Mouse (Mus musculus): ENCODE measurements at regions not wholly inside any gene's neighbourhood (a gene's known extent, or its start where the extent isn't known, plus 50 kb on each side); places are given as distances from the start of the nearest gene placed in this dataset.

GRCm38 (mm10) chr14:48050460-48050760, 70.2 kb upstream of the Peli2 start:
- WGBS: 85% methylated on average over 2 of the region's 2 CpGs
- H3K27ac ChIP-seq (ENCODE audit: low read length): no peak overlapping the region
- peaks cover 2% of the 10 kb centered on the region; the same call in 1 of the 2 replicates for H3K4me1 ChIP-seq (ENCODE audit: control insufficient read depth, insufficient read depth, low read length)
- H3K27me3 ChIP-seq (ENCODE audit: control insufficient read depth, insufficient read depth, low read depth, low read length): no peaks in the 10 kb centered on the region
- no peak for ATAC-seq
- no peaks in the 10 kb centered on the region for H3K9me3 ChIP-seq (replicated peaks; ENCODE audit: control insufficient read depth, low read length, poor library complexity, severe bottlenecking)
- H3K4me2 ChIP-seq (ENCODE audit: low read length): no peak overlapping the region
- H3K9ac ChIP-seq (ENCODE audit: low read depth, low read length): no peak overlapping the region
- no peaks in the 10 kb centered on the region for H3K36me3 ChIP-seq (ENCODE audit: control insufficient read depth, insufficient read depth, low read length)
- no peak overlapping the region for H3K4me3 ChIP-seq (ENCODE audit: low read depth, low read length)

GRCm38 (mm10) chr14:48051971-48052370, 68.7 kb upstream of the Peli2 start:
- Histone ChIP-seq H3K27me3 (ENCODE audit: control insufficient read depth, insufficient read depth, low read depth, low read length) (no peaks in the 10 kb centered on the region), H3K4me3 (ENCODE audit: low read depth, low read length) (no peak overlapping the region), H3K9ac (ENCODE audit: low read depth, low read length) (no peak overlapping the region), H3K9me3 (replicated peaks; ENCODE audit: control insufficient read depth, low read length, poor library complexity, severe bottlenecking) (no peaks in the 10 kb centered on the region), H3K4me2 (ENCODE audit: low read length) (no peak overlapping the region), H3K27ac (ENCODE audit: low read length) (no peak overlapping the region), H3K36me3 (ENCODE audit: control insufficient read depth, insufficient read depth, low read length) (no peaks in the 10 kb centered on the region), H3K4me1 (ENCODE audit: control insufficient read depth, insufficient read depth, low read length) (peaks cover 2% of the 10 kb centered on the region; the same call in 1 of the 2 replicates)
- WGBS: 44% methylated on average over 3 of the region's 3 CpGs
- no peak for ATAC-seq

- Histone ChIP-seq H3K27me3 (ENCODE audit: control insufficient read depth, insufficient read depth, low read depth, low read length) (no peaks in the 10 kb centered on the region), H3K9me3 (replicated peaks; ENCODE audit: control insufficient read depth, low read length, poor library complexity, severe bottlenecking) (no peaks in the 10 kb centered on the region), H3K4me1 (ENCODE audit: control insufficient read depth, insufficient read depth, low read length) (peaks cover 2% of the 10 kb centered on the region; the same call in 1 of the 2 replicates), H3K4me2 (ENCODE audit: low read length) (no peak overlapping the region), H3K9ac (ENCODE audit: low read depth, low read length) (no peak overlapping the region), H3K27ac (ENCODE audit: low read length) (no peak overlapping the region), H3K36me3 (ENCODE audit: control insufficient read depth, insufficient read depth, low read length) (no peaks in the 10 kb centered on the region), H3K4me3 (ENCODE audit: low read depth, low read length) (no peak overlapping the region)
- WGBS: 22% methylated on average over 7 of the region's 7 CpGs
- no peak for ATAC-seq
These were observed 68.2 kb upstream of the Peli2 start for GRCm38 (mm10) chr14:48052405-48052804.

GRCm38 (mm10) chr14:48053151-48053550, 67.5 kb upstream of the Peli2 start:
- Histone ChIP-seq H3K36me3 (ENCODE audit: control insufficient read depth, insufficient read depth, low read length) (no peaks in the 10 kb centered on the region), H3K27me3 (ENCODE audit: control insufficient read depth, insufficient read depth, low read depth, low read length) (no peaks in the 10 kb centered on the region), H3K4me3 (ENCODE audit: low read depth, low read length) (no peak overlapping the region), H3K9me3 (replicated peaks; ENCODE audit: control insufficient read depth, low read length, poor library complexity, severe bottlenecking) (no peaks in the 10 kb centered on the region), H3K4me2 (ENCODE audit: low read length) (no peak overlapping the region), H3K9ac (ENCODE audit: low read depth, low read length) (no peak overlapping the region), H3K27ac (ENCODE audit: low read length) (no peak overlapping the region), H3K4me1 (ENCODE audit: control insufficient read depth, insufficient read depth, low read length) (peaks cover 2% of the 10 kb centered on the region; the same call in 1 of the 2 replicates)
- ATAC-seq: no peak
- WGBS: 88% methylated on average over 4 of the region's 4 CpGs

- ATAC-seq: no peak
- no peaks in the 10 kb centered on the region for H3K36me3 ChIP-seq (ENCODE audit: control insufficient read depth, insufficient read depth, low read length)
- no peak overlapping the region for H3K27ac ChIP-seq (ENCODE audit: low read length)
- H3K27me3 ChIP-seq (ENCODE audit: control insufficient read depth, insufficient read depth, low read depth, low read length): no peaks in the 10 kb centered on the region
- no peak overlapping the region for H3K4me3 ChIP-seq (ENCODE audit: low read depth, low read length)
- no peaks in the 10 kb centered on the region for H3K9me3 ChIP-seq (replicated peaks; ENCODE audit: control insufficient read depth, low read length, poor library complexity, severe bottlenecking)
- no peak overlapping the region for H3K9ac ChIP-seq (ENCODE audit: low read depth, low read length)
- H3K4me2 ChIP-seq (ENCODE audit: low read length): no peak overlapping the region
- H3K4me1 ChIP-seq (ENCODE audit: control insufficient read depth, insufficient read depth, low read length): peaks cover 8% of the 10 kb centered on the region
- 66% methylated on average over 3 of the region's 3 CpGs for WGBS
These were observed 65.9 kb upstream of the Peli2 start for GRCm38 (mm10) chr14:48054719-48055118.

- no peak for ATAC-seq
- whole genome bisulfite sequencing: 97% methylated on average over 2 of the region's 2 CpGs
These were observed 64.8 kb upstream of the Peli2 start for GRCm38 (mm10) chr14:48055861-48056260.

GRCm38 (mm10) chr14:48058234-48058868, 62.3 kb upstream of the Peli2 start:
- Histone ChIP-seq H3K9ac (ENCODE audit: low read depth, low read length) (no peak overlapping the region), H3K36me3 (ENCODE audit: control insufficient read depth, insufficient read depth, low read length) (no peaks in the 10 kb centered on the region), H3K4me1 (ENCODE audit: control insufficient read depth, insufficient read depth, low read length) (peaks cover 8% of the 10 kb centered on the region), H3K4me2 (ENCODE audit: low read length) (no peak overlapping the region), H3K9me3 (replicated peaks; ENCODE audit: control insufficient read depth, low read length, poor library complexity, severe bottlenecking) (no peaks in the 10 kb centered on the region), H3K27me3 (ENCODE audit: control insufficient read depth, insufficient read depth, low read depth, low read length) (no peaks in the 10 kb centered on the region), H3K27ac (ENCODE audit: low read length) (no peak overlapping the region), H3K4me3 (ENCODE audit: low read depth, low read length) (no peak overlapping the region)
- no peak for ATAC-seq
- 91% methylated on average over 9 of the region's 9 CpGs for whole genome bisulfite sequencing

More at GRCm38 (mm10) chr14:48055861-48056260, 64.8 kb upstream of the Peli2 start:
- H3K9ac ChIP-seq (ENCODE audit: low read depth, low read length): no peak overlapping the region
- H3K27me3 ChIP-seq (ENCODE audit: control insufficient read depth, insufficient read depth, low read depth, low read length): no peaks in the 10 kb centered on the region
- H3K27ac ChIP-seq (ENCODE audit: low read length): no peak overlapping the region
- H3K4me3 ChIP-seq (ENCODE audit: low read depth, low read length): no peak overlapping the region
- H3K36me3 ChIP-seq (ENCODE audit: control insufficient read depth, insufficient read depth, low read length): no peaks in the 10 kb centered on the region
- peaks cover 10% of the 10 kb centered on the region for H3K4me1 ChIP-seq (ENCODE audit: control insufficient read depth, insufficient read depth, low read length)
- no peak overlapping the region for H3K4me2 ChIP-seq (ENCODE audit: low read length)
- H3K9me3 ChIP-seq (replicated peaks; ENCODE audit: control insufficient read depth, low read length, poor library complexity, severe bottlenecking): no peaks in the 10 kb centered on the region

- ATAC-seq: no peak
- H3K4me2 ChIP-seq (ENCODE audit: low read length): no peak overlapping the region
- 47% methylated on average over 15 of the region's 15 CpGs for WGBS
These were observed 60.8 kb upstream of the Peli2 start for GRCm38 (mm10) chr14:48059664-48060455.

GRCm38 (mm10) chr14:48068641-48069040, 52.0 kb upstream of the Peli2 start:
- Histone ChIP-seq H3K4me2 (ENCODE audit: low read length) (no peak overlapping the region), H3K9me3 (replicated peaks; ENCODE audit: control insufficient read depth, low read length, poor library complexity, severe bottlenecking) (no peaks in the 10 kb centered on the region), H3K27me3 (ENCODE audit: control insufficient read depth, insufficient read depth, low read depth, low read length) (no peaks in the 10 kb centered on the region), H3K4me1 (ENCODE audit: control insufficient read depth, insufficient read depth, low read length) (no peaks in the 10 kb centered on the region; the same call in 1 of the 2 replicates), H3K27ac (ENCODE audit: low read length) (no peak overlapping the region), H3K36me3 (ENCODE audit: control insufficient read depth, insufficient read depth, low read length) (no peaks in the 10 kb centered on the region), H3K4me3 (ENCODE audit: low read depth, low read length) (no peak overlapping the region), H3K9ac (ENCODE audit: low read depth, low read length) (no peak overlapping the region)
- no peak for ATAC-seq
- WGBS: 86% methylated on average over 3 of the region's 3 CpGs

More at GRCm38 (mm10) chr14:48059664-48060455, 60.8 kb upstream of the Peli2 start:
- no peak overlapping the region for H3K4me3 ChIP-seq (ENCODE audit: low read depth, low read length)
- H3K9ac ChIP-seq (ENCODE audit: low read depth, low read length): no peak overlapping the region
- H3K27me3 ChIP-seq (ENCODE audit: control insufficient read depth, insufficient read depth, low read depth, low read length): no peaks in the 10 kb centered on the region
- peaks cover 8% of the 10 kb centered on the region for H3K4me1 ChIP-seq (ENCODE audit: control insufficient read depth, insufficient read depth, low read length)
- H3K9me3 ChIP-seq (replicated peaks; ENCODE audit: control insufficient read depth, low read length, poor library complexity, severe bottlenecking): no peaks in the 10 kb centered on the region
- no peak overlapping the region for H3K27ac ChIP-seq (ENCODE audit: low read length)
- H3K36me3 ChIP-seq (ENCODE audit: control insufficient read depth, insufficient read depth, low read length): no peaks in the 10 kb centered on the region

All from midbrain, embryonic 16.5 days (tissue).